Mouse (Mus musculus): ENCODE measurements around the gene Pgbd5.

- TF ChIP-seq CTCF (IDR thresholded peaks at IDR 0.05; ENCODE audit: borderline replicate concordance, control insufficient read depth, extremely low read depth, insufficient read depth, low read length, poor library complexity) (no peak), POLR2A (IDR thresholded peaks at IDR 0.05; ENCODE audit: control insufficient read depth, extremely low read depth, insufficient read depth, low read length, poor library complexity) (no peak)
These were observed 68.9 kb downstream of the Pgbd5 start for GRCm38 (mm10) chr8:124370422-124371183.

All from thymus, adult 2 months (tissue).